Mouse (Mus musculus): ENCODE measurements around the gene Prpf4.

Gene Prpf4

GRCm38 (mm10) chr4:62433939-62434870 is 25.6 kb downstream of the Prpf4 start:
- intact Hi-C loops (cut with DNase I): no loop called here

GRCm38 (mm10) chr4:62435081-62435480 is 26.5 kb downstream of the Prpf4 start, which contains the start of gene Rnf183:
TSS of gene Rnf183 (minus strand) at chr4:62435252.
- intact Hi-C loops (cut with DNase I): no loop called here

GRCm38 (mm10) chr4:62437256-62437778 is 28.7 kb downstream of the Prpf4 start:
- intact Hi-C loops (cut with DNase I): no loop called here

GRCm38 (mm10) chr4:62437871-62438270 is 29.3 kb downstream of the Prpf4 start:
- intact Hi-C loops (cut with DNase I): no loop called here

- intact Hi-C loops (cut with DNase I): no loop called here
Measured at GRCm38 (mm10) chr4:62439793-62440192, 31.2 kb downstream of the Prpf4 start.

- intact Hi-C loops (cut with DNase I): no loop called here
Measured at GRCm38 (mm10) chr4:62440544-62440943, 31.9 kb downstream of the Prpf4 start.

- intact Hi-C loops (cut with DNase I): no loop called here
Measured at GRCm38 (mm10) chr4:62440986-62441385, 32.4 kb downstream of the Prpf4 start.

GRCm38 (mm10) chr4:62454995-62455394 is 46.4 kb downstream of the Prpf4 start:
- intact Hi-C loops (cut with DNase I): loop anchor here (10.0 kb wide), 1 partner anchor 310 kb away; no protein-coding TSS in a partner anchor

GRCm38 (mm10) chr4:62459081-62459480 is 50.5 kb downstream of the Prpf4 start:
- intact Hi-C loops (cut with DNase I): loop anchor here (10.0 kb wide), 1 partner anchor 306 kb away; no protein-coding TSS in a partner anchor

- intact Hi-C loops (cut with DNase I): loop anchor here (10.0 kb wide), 1 partner anchor 234 kb away; no protein-coding TSS in a partner anchor
Measured at GRCm38 (mm10) chr4:62460348-62460747, 51.8 kb downstream of the Prpf4 start.

GRCm38 (mm10) chr4:62463124-62463523 is 54.5 kb downstream of the Prpf4 start:
- intact Hi-C loops (cut with DNase I): loop anchor here (10.0 kb wide), 1 partner anchor 232 kb away; no protein-coding TSS in a partner anchor

GRCm38 (mm10) chr4:62468158-62468557 is 59.6 kb downstream of the Prpf4 start:
- intact Hi-C loops (cut with DNase I): loop anchor here (10.0 kb wide), 1 partner anchor 227 kb away; no protein-coding TSS in a partner anchor

- intact Hi-C loops (cut with DNase I): no loop called here
Measured at GRCm38 (mm10) chr4:62470598-62471051, 62.0 kb downstream of the Prpf4 start, which contains the start of gene Wdr31. TSS of gene Wdr31 (minus strand) at chr4:62470896.

- intact Hi-C loops (cut with DNase I): no loop called here
Measured at GRCm38 (mm10) chr4:62472071-62472470, 63.5 kb downstream of the Prpf4 start.

- intact Hi-C loops (cut with DNase I): no loop called here
Measured at GRCm38 (mm10) chr4:62475131-62475530, 66.5 kb downstream of the Prpf4 start.

- intact Hi-C loops (cut with DNase I): no loop called here
Measured at GRCm38 (mm10) chr4:62475793-62476192, 67.2 kb downstream of the Prpf4 start.
